Mouse (Mus musculus) liver, postnatal 0 days (tissue): ENCODE data around the gene Grid2.

Experiments
- CTCF ChIP-seq: sonication (generic); IDR thresholded peaks from 2 replicates; pipeline ENCODE4 v1.5.1; 2016; ENCODE audit warnings: antibody characterized with exemption, low read depth
- EP300 ChIP-seq: IDR thresholded peaks from 2 replicates; pipeline ENCODE4 v1.6.1; 2016; ENCODE audit warnings: antibody characterized with exemption, low read depth, mild to moderate bottlenecking

DNA sequence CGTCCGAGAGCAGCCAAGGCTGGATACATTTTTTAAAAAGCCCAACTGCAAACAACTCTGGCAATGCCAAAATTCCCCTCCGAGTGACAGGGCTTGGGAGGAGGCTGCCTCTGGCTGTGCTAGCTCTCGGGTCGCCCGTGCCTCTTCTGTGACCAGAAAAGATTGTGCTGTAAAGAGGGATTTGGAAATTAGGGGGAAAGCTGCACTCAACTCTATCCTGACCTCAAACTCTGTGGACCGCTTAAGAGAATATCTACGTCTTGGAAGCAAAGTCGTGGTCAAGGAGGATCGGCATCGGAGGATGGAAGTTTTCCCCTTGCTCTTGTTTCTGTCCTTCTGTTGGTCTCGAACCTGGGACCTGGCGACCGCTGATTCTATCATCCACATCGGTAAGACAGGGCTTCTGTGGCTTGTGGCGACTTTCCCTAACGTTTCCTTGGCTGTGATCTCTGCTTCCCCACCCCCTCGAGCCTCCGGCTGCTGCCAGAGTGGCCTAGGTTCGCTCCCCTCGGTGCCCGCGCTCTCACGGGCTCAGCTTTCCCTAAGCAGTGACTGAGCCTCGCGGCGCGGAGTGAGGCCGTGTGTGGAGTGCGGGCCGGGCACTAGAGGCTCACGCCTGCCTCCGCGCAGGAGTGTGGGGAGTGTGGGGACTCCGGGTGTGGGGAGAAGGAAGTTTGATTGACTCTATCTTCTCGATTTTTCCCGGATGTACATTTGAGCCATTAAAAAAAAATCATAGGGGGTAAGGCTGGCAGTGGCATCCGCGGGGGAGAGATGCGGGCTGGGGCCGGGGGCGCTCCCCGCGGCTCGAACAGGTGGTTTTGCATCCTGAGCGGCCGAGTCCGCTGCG is 1.1 kb downstream of the Grid2 start:
- TF ChIP-seq CTCF = no peak
- no peak for TF ChIP-seq EP300
